Mouse (Mus musculus): ENCODE results near the gene Fchsd2.

Fchsd2 gene

GRCm38 (mm10) chr7:101074170-101074767, 18.4 kb upstream of the Fchsd2 start:
- DNase-seq: no peak

GRCm38 (mm10) chr7:101083562-101084166, 9.0 kb upstream of the Fchsd2 start:
- DNase-seq: no peak

- no peak for DNase-seq
Measured at GRCm38 (mm10) chr7:101084816-101085456, 7.7 kb upstream of the Fchsd2 start.

GRCm38 (mm10) chr7:101085779-101086178, 6.9 kb upstream of the Fchsd2 start:
- no peak for DNase-seq

GRCm38 (mm10) chr7:101088687-101089086, 4.0 kb upstream of the Fchsd2 start:
- no peak for DNase-seq

GRCm38 (mm10) chr7:101089242-101089641, 3.4 kb upstream of the Fchsd2 start:
- no peak for DNase-seq

GRCm38 (mm10) chr7:101093231-101093630, 568 bp downstream of the Fchsd2 start:
- peak in 1 of 2 experiments; percentile 30 for DNase-seq

GRCm38 (mm10) chr7:101094746-101095145, 2.1 kb downstream of the Fchsd2 start:
- peak; percentile 45 to 54 for DNase-seq

- DNase-seq: peak; percentile 28 to 43
Measured at GRCm38 (mm10) chr7:101095560-101095959, 2.9 kb downstream of the Fchsd2 start.

GRCm38 (mm10) chr7:101096576-101096975, 3.9 kb downstream of the Fchsd2 start:
- no peak for DNase-seq

- DNase-seq: no peak
Measured at GRCm38 (mm10) chr7:101097084-101097483, 4.4 kb downstream of the Fchsd2 start.

GRCm38 (mm10) chr7:101099981-101100380, 7.3 kb downstream of the Fchsd2 start:
- DNase-seq: no peak

- DNase-seq: no peak
Measured at GRCm38 (mm10) chr7:101101156-101101691, 8.6 kb downstream of the Fchsd2 start.

GRCm38 (mm10) chr7:101106666-101107065, 14.0 kb downstream of the Fchsd2 start:
- DNase-seq: no peak

GRCm38 (mm10) chr7:101107073-101107810, 14.6 kb downstream of the Fchsd2 start:
- DNase-seq: no peak

- DNase-seq: peak; percentile 97
Measured at GRCm38 (mm10) chr7:101107968-101108652, 15.4 kb downstream of the Fchsd2 start.

- DNase-seq: no peak
Measured at GRCm38 (mm10) chr7:101108653-101109005, 16.0 kb downstream of the Fchsd2 start.

- DNase-seq: peak; percentile 35 to 50
Measured at GRCm38 (mm10) chr7:101109006-101109855, 16.6 kb downstream of the Fchsd2 start.

GRCm38 (mm10) chr7:101109856-101110350, 17.2 kb downstream of the Fchsd2 start:
- peak in 1 of 2 experiments; percentile 10 for DNase-seq

GRCm38 (mm10) chr7:101113410-101113809, 20.7 kb downstream of the Fchsd2 start:
- no peak for DNase-seq

GRCm38 (mm10) chr7:101114328-101114727, 21.7 kb downstream of the Fchsd2 start:
- DNase-seq: no peak

Measured in spleen, adult 18-20 months (tissue).